Mouse (Mus musculus): Measurements from ENCODE around the gene Bbs12. TPM values are rescaled to one million over a fixed set of nuclear protein-coding genes. Genes with fewer than 3 reads are reported as not detected.

Gene Bbs12
- polyA plus RNA-seq, 1 experiment from 2014 or later = 5.6 TPM

DNA sequence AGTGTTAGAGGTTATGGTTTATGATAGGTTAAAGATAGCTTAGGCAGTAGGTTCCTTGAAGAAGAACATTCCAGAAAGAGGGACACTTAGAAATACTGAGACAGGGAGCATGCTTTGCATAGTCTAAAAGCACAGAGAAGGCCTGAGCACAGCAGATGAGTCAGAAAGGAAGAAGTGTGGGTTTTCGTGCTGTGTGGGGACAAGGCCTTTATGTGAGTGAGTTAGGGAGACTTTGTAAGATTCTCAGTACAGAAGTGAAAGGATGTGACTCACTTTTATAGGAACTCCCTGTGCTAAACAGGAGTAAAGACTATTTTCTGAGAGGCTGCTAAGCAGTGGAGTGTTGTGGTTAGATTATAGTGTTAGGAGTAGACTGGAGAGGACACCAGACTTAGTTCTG is 1.0 kb downstream of the Bbs12 start:
- no peaks in the 10 kb centered on the region for H3K9me3 ChIP-seq (replicated peaks; ENCODE audit: control insufficient read depth, low read length)
- peak overlapping the region; percentile 51; the same call in 1 of the 2 replicates for H3K9ac ChIP-seq (ENCODE audit: low read length)
- H3K4me3 ChIP-seq (replicated peaks; ENCODE audit: low read length) = peak overlapping the region; percentile 88
- H3K27me3 ChIP-seq (ENCODE audit: control insufficient read depth, insufficient read depth, low read length) = no peaks in the 10 kb centered on the region
- H3K27ac ChIP-seq (ENCODE audit: low read length) = peak overlapping the region; percentile 35; the same call in 1 of the 2 replicates
- H3K4me1 ChIP-seq (ENCODE audit: control insufficient read depth, insufficient read depth, low read length) = peaks cover 9% of the 10 kb centered on the region; the same call in 1 of the 2 replicates
- H3K36me3 ChIP-seq (ENCODE audit: control insufficient read depth, insufficient read depth, low read length) = no peaks in the 10 kb centered on the region
- peak overlapping the region; percentile 84 for H3K4me2 ChIP-seq (ENCODE audit: low read depth, low read length)
- no peak for ATAC-seq (ENCODE audit: insufficient read depth, low FRiP score)
- 24% methylated on average over 1 of the region's 1 CpGs for WGBS

DNA sequence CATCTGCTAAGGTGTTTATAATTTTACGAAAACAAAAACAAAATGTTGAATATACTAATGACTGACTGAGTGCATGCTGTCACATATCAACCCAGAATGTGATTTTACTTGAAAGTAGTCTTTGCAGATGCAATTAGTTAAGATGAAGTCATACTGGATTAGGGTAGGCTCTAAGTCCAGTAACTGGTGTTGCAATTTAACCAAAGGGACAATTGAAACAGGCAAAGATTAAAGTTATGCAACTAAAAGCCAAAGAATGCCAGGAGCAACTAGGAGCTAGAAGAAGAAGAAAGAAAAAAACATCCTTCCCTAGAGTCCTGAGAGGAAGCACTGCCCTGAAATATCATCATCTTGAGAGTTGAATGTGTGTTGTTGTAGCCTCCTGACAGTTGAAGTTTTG is 3.9 kb downstream of the Bbs12 start:
- no peak for ATAC-seq (ENCODE audit: insufficient read depth, low FRiP score)
- Histone ChIP-seq H3K4me3 (replicated peaks; ENCODE audit: low read length) (no peak overlapping the region), H3K4me1 (ENCODE audit: control insufficient read depth, insufficient read depth, low read length) (peaks cover 9% of the 10 kb centered on the region; the same call in 1 of the 2 replicates), H3K4me2 (ENCODE audit: low read depth, low read length) (no peak overlapping the region), H3K9ac (ENCODE audit: low read length) (no peak overlapping the region), H3K27ac (ENCODE audit: low read length) (no peak overlapping the region), H3K9me3 (replicated peaks; ENCODE audit: control insufficient read depth, low read length) (no peaks in the 10 kb centered on the region), H3K27me3 (ENCODE audit: control insufficient read depth, insufficient read depth, low read length) (no peaks in the 10 kb centered on the region), H3K36me3 (ENCODE audit: control insufficient read depth, insufficient read depth, low read length) (no peaks in the 10 kb centered on the region)
- WGBS = 89% methylated on average over 1 of the region's 1 CpGs

DNA sequence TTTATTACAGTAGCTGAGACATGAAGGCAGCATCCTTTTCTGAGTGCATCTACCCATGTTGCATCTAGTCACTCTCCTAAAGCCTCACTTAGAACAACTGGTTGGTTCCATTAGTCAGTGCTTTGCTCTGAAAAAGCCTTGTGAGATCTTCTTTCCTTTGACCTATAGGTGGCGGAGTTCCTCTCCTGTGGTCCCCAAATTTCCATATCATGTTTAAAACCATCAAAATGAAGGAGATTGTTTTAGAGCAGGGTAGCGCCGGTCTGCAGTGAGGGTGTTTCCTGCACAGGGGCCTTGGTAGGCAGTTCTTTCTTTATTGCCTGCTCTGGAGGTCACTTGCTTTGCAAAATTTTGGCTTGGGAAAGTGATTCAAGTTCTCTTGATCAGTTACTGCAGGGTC is 12.0 kb downstream of the Bbs12 start:
- Histone ChIP-seq H3K4me1 (ENCODE audit: control insufficient read depth, insufficient read depth, low read length) (no peaks in the 10 kb centered on the region), H3K9ac (ENCODE audit: low read length) (no peak overlapping the region), H3K9me3 (replicated peaks; ENCODE audit: control insufficient read depth, low read length) (no peaks in the 10 kb centered on the region), H3K4me2 (ENCODE audit: low read depth, low read length) (no peak overlapping the region), H3K27ac (ENCODE audit: low read length) (no peak overlapping the region), H3K36me3 (ENCODE audit: control insufficient read depth, insufficient read depth, low read length) (no peaks in the 10 kb centered on the region), H3K4me3 (replicated peaks; ENCODE audit: low read length) (no peak overlapping the region), H3K27me3 (ENCODE audit: control insufficient read depth, insufficient read depth, low read length) (no peaks in the 10 kb centered on the region)
- WGBS = 33% methylated on average over 3 of the region's 3 CpGs
- no peak for ATAC-seq (ENCODE audit: insufficient read depth, low FRiP score)

GRCm38 (mm10) chr3:37325317-37326112 is 13.2 kb downstream of the Bbs12 start:
- no peak for ATAC-seq (ENCODE audit: insufficient read depth, low FRiP score)
- H3K36me3 ChIP-seq (ENCODE audit: control insufficient read depth, insufficient read depth, low read length) = no peaks in the 10 kb centered on the region
- H3K4me1 ChIP-seq (ENCODE audit: control insufficient read depth, insufficient read depth, low read length) = no peaks in the 10 kb centered on the region
- H3K9me3 ChIP-seq (replicated peaks; ENCODE audit: control insufficient read depth, low read length) = no peaks in the 10 kb centered on the region
- WGBS = 71% methylated on average over 5 of the region's 5 CpGs
- no peak overlapping the region for H3K27ac ChIP-seq (ENCODE audit: low read length)
- H3K4me2 ChIP-seq (ENCODE audit: low read depth, low read length) = no peak overlapping the region
- no peak overlapping the region for H3K9ac ChIP-seq (ENCODE audit: low read length)
- H3K4me3 ChIP-seq (replicated peaks; ENCODE audit: low read length) = no peak overlapping the region
- H3K27me3 ChIP-seq (ENCODE audit: control insufficient read depth, insufficient read depth, low read length) = no peaks in the 10 kb centered on the region

GRCm38 (mm10) chr3:37326627-37327026 is 14.3 kb downstream of the Bbs12 start:
- Histone ChIP-seq H3K27me3 (ENCODE audit: control insufficient read depth, insufficient read depth, low read length) (no peaks in the 10 kb centered on the region), H3K9ac (ENCODE audit: low read length) (no peak overlapping the region), H3K27ac (ENCODE audit: low read length) (no peak overlapping the region), H3K4me2 (ENCODE audit: low read depth, low read length) (no peak overlapping the region), H3K36me3 (ENCODE audit: control insufficient read depth, insufficient read depth, low read length) (no peaks in the 10 kb centered on the region), H3K4me1 (ENCODE audit: control insufficient read depth, insufficient read depth, low read length) (no peaks in the 10 kb centered on the region), H3K4me3 (replicated peaks; ENCODE audit: low read length) (no peak overlapping the region), H3K9me3 (replicated peaks; ENCODE audit: control insufficient read depth, low read length) (no peaks in the 10 kb centered on the region)
- 79% methylated on average over 3 of the region's 3 CpGs for WGBS
- ATAC-seq (ENCODE audit: insufficient read depth, low FRiP score) = no peak

DNA sequence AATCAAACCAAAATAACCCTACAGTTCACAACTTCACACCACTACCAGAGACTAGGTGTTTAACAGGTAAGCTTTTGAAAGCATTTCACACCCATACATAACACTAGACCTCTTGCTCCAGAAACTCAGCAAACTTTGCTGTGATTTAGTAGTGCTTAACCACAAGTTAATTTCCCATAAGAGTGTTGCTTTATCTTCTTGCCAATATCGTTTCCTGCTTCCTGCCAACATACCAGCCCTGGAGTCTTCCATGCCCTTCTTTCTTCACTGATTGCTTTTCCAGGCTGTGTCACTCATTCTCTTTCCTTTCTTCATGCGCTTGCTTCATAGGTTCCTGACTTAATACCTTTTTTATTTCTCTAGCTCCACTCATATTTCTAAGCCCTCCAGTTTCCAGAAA is 16.1 kb downstream of the Bbs12 start:
- no peaks in the 10 kb centered on the region for H3K4me1 ChIP-seq (ENCODE audit: control insufficient read depth, insufficient read depth, low read length)
- H3K9ac ChIP-seq (ENCODE audit: low read length) = no peak overlapping the region
- H3K27ac ChIP-seq (ENCODE audit: low read length) = no peak overlapping the region
- WGBS = 79% methylated on average over 2 of the region's 2 CpGs
- H3K27me3 ChIP-seq (ENCODE audit: control insufficient read depth, insufficient read depth, low read length) = no peaks in the 10 kb centered on the region
- H3K36me3 ChIP-seq (ENCODE audit: control insufficient read depth, insufficient read depth, low read length) = no peaks in the 10 kb centered on the region
- no peak for ATAC-seq (ENCODE audit: insufficient read depth, low FRiP score)
- no peak overlapping the region for H3K4me2 ChIP-seq (ENCODE audit: low read depth, low read length)
- H3K4me3 ChIP-seq (replicated peaks; ENCODE audit: low read length) = no peak overlapping the region
- H3K9me3 ChIP-seq (replicated peaks; ENCODE audit: control insufficient read depth, low read length) = no peaks in the 10 kb centered on the region

- H3K4me1 ChIP-seq (ENCODE audit: control insufficient read depth, insufficient read depth, low read length) = no peaks in the 10 kb centered on the region
- no peaks in the 10 kb centered on the region for H3K9me3 ChIP-seq (replicated peaks; ENCODE audit: control insufficient read depth, low read length)
- no peak overlapping the region for H3K4me3 ChIP-seq (replicated peaks; ENCODE audit: low read length)
- H3K36me3 ChIP-seq (ENCODE audit: control insufficient read depth, insufficient read depth, low read length) = no peaks in the 10 kb centered on the region
- H3K4me2 ChIP-seq (ENCODE audit: low read depth, low read length) = no peak overlapping the region
- no peak overlapping the region for H3K9ac ChIP-seq (ENCODE audit: low read length)
- ATAC-seq (ENCODE audit: insufficient read depth, low FRiP score) = no peak
- no peak overlapping the region for H3K27ac ChIP-seq (ENCODE audit: low read length)
- H3K27me3 ChIP-seq (ENCODE audit: control insufficient read depth, insufficient read depth, low read length) = no peaks in the 10 kb centered on the region
- WGBS = 77% methylated on average over 1 of the region's 1 CpGs
Measured at GRCm38 (mm10) chr3:37329963-37330362, 17.6 kb downstream of the Bbs12 start.

GRCm38 (mm10) chr3:37331999-37332449 is 19.7 kb downstream of the Bbs12 start:
- H3K27ac ChIP-seq (ENCODE audit: low read length) = no peak overlapping the region
- WGBS = 62% methylated on average over 6 of the region's 6 CpGs
- H3K27me3 ChIP-seq (ENCODE audit: control insufficient read depth, insufficient read depth, low read length) = no peaks in the 10 kb centered on the region
- H3K4me1 ChIP-seq (ENCODE audit: control insufficient read depth, insufficient read depth, low read length) = no peaks in the 10 kb centered on the region
- H3K9ac ChIP-seq (ENCODE audit: low read length) = no peak overlapping the region
- H3K4me2 ChIP-seq (ENCODE audit: low read depth, low read length) = no peak overlapping the region
- no peak for ATAC-seq (ENCODE audit: insufficient read depth, low FRiP score)
- H3K9me3 ChIP-seq (replicated peaks; ENCODE audit: control insufficient read depth, low read length) = no peaks in the 10 kb centered on the region
- H3K4me3 ChIP-seq (replicated peaks; ENCODE audit: low read length) = no peak overlapping the region
- H3K36me3 ChIP-seq (ENCODE audit: control insufficient read depth, insufficient read depth, low read length) = no peaks in the 10 kb centered on the region

DNA sequence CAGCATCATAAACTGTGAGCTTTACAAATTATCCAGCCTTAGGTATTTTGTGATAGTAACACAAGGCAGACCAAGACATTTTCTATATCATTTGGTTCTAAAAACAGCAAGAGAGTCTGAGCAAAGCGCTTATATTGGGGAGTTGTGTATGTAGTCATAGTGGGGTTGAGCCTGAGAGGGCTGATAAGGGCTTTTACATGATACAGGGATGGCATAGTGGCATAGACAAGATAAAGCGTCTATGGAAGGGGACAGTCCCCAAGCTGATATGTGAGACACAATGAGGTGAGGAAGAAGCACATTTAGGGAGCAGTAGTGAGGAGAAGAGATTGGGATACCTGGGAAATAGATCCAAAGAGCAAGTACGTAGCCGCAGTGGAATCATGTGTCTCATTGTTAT is 21.7 kb downstream of the Bbs12 start:
- Histone ChIP-seq H3K4me1 (ENCODE audit: control insufficient read depth, insufficient read depth, low read length) (no peaks in the 10 kb centered on the region), H3K4me3 (replicated peaks; ENCODE audit: low read length) (no peak overlapping the region), H3K9ac (ENCODE audit: low read length) (no peak overlapping the region), H3K36me3 (ENCODE audit: control insufficient read depth, insufficient read depth, low read length) (no peaks in the 10 kb centered on the region), H3K9me3 (replicated peaks; ENCODE audit: control insufficient read depth, low read length) (no peaks in the 10 kb centered on the region), H3K27ac (ENCODE audit: low read length) (no peak overlapping the region), H3K4me2 (ENCODE audit: low read depth, low read length) (no peak overlapping the region), H3K27me3 (ENCODE audit: control insufficient read depth, insufficient read depth, low read length) (no peaks in the 10 kb centered on the region)
- ATAC-seq (ENCODE audit: insufficient read depth, low FRiP score) = no peak
- WGBS = 92% methylated on average over 4 of the region's 4 CpGs

Data from stomach, embryonic 16.5 days (tissue).